Mouse (Mus musculus): Measurements from ENCODE around the gene Apoh. TPM values are rescaled to one million over a fixed set of nuclear protein-coding genes. Genes with fewer than 3 reads are reported as not detected.

Gene Apoh
- total RNA-seq, 2 experiments from 2014 or later, result not detected

DNA sequence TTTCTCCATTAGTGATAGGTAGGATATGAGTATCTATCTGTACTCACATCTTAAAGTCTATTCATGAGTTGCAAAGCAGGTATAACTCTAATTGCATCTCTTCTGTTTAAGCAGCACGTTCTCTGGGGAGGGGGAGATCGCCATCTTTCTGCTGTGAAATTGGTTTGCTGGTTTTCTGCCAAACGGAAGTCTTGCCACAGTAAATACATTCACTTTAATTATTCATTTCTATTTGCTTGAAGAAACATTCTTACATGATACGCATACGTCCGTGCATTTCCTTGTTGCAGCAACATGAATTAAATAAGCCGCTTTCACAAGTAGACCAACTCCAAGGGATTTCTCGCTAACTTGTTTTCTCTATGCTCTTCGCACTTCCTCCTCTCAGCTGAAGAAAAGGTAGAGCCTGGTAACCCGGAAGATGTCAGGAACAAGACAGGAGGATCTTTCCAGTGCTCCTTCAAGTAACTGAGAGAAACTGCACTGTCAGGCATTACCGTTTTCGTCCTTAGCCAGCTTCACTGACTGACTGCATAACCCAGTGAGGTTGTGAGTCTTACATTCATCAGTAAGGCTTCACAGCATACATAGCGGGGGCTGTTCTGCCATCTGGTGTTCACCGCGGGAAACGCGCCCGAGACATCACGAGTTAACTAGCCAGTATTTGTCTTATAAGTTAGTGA lies 34.7 kb downstream of the Apoh start:
- peak; percentile 99 for ATAC-seq (replicated peaks; ENCODE audit: poor library complexity)

DNA sequence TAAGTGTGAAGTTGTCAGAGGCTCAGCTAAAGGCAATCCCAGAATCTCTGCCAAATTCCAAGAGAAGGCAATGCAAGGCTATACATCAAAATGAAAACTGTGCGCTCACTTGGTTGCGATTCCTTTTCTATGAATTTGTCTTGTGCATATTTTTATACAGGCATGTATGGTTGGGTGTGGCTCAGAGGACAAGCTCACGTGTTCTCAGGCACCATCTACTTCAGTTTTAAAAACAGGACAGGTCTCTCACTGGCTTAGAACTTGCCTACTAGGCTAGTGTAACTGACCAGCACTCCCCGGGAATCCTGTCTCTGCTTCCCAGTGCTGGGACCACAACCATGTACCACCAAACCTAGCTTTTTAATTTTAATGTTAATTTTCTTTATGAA lies 35.2 kb downstream of the Apoh start:
- 0 out of 2 replicates have a peak, but pooled peaks have one; percentile 5 for ATAC-seq (replicated peaks; ENCODE audit: poor library complexity)

DNA sequence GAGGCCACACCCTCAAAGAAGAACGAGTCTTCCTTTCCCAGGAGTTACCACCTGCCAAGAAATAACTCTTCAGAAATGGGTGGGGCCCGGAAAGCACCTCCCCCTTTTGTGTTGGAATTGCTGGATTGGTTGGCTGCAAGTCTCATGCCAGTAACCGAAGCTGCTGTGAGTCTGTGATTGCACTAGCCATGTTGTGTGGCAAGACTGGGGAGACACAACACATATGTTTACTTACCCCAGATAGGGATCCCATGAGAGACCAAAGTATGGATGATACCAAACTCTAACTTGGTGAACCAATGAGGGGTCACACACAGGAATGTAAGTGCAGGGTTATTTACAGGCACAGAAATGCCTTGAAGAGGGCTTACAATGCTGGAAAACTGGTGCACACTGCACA lies 39.5 kb downstream of the Apoh start:
- ATAC-seq (replicated peaks; ENCODE audit: poor library complexity), result no peak

DNA sequence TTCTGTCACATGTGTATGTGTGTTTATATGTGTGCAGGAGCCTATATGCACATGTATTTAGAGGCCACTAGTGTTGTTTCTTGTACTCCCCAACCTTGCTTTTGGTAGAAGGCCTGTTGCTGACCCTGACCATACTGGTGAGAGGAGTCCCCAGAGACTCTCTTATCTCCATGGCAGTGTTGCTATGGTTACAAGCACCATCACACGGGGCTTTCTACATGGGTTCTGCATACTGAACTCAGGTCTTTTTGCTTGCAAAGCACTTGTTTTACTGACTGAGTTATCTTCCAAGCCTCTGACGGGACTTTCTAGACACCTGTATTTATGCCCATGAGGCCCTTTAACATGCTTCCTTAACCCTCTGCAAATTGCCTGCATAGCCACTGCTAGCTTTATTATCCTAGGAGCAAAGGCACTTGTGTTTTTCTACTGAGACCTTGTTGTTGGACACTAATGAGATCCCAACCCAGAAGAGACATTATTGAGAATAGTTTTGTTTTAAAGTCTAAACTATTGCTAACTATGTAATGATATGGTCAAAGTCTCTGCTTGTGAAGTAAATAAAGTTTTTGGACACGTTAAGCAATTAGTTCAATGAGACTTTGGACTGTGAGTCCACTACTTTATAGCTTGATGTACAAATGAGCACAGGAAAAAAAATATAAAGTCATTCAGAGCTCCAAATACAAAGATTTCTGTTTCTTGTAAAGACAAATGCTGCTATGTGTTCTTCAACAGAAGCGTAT lies 41.9 kb downstream of the Apoh start:
- ATAC-seq (replicated peaks; ENCODE audit: poor library complexity), result no peak

DNA sequence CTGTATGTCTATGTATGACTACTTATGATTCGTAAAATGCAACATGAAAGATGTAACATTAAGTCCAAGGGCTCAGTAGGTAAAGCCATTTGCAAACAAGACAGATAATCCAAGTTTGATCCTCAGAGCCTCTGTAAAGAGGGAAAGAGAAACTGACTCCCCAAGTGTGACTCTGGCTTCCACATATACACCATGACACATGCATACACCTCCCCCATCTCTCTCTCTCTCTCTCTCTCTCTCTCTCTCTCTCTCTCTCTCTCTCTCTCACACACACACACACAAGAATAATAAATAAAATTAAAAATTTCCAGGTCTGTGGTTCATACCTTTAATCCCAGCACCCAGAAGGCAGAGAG lies 42.5 kb downstream of the Apoh start:
- ATAC-seq (replicated peaks; ENCODE audit: poor library complexity), result no peak

DNA sequence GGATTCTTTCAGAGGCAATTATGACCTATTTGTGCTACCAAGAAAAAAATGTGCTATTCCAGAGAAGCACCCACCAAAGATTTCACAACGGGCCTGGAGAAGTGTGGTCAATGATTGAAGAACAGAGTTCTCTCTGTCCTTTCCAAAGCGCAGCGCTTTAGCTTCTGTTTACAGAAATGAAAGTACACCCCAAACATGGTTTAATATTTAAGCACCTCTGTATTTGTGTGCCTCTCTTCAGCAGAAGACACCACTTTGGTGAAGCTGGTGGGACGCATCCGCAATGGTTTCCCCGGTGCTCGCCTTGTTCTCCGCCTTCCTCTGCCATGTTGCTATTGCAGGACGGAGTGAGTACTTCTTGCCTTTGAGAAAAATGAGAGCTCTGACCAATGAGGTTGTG lies 51.9 kb downstream of the Apoh start:
- ATAC-seq (replicated peaks; ENCODE audit: poor library complexity), result no peak

DNA sequence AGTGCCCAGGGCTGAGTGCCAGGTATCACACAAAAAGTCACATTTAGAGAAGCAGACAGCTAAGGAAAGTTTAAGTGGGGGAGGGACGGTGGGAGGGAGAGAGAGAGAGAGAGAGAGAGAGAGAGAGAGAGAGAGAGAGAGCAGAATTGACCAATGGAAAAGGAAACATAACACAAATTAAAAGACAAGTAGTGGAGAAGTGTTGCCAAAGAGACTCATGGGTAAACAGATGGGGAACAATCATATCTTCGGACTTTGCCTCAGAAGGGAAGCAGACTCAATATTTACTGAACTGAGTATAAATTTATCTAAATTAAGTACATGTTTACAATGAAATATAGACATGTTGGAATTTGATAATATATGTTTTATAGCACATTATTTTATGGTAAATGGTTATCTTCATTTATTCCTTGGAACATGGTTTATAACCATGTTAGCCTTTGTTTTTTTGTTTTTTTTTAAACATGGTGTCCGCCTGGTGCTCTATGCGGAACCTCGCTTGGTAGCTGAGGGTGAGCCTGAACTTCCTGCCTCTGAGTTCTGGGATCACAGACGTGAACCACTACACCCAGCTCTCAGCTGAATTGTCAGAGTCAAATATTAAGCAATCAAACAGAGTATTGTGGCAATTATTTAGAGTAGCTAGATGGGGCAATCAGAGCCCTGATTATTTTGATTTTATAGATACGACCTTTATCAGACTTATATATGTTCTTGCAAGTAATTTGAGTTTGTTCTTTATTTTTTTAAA lies 53.1 kb downstream of the Apoh start:
- no peak for ATAC-seq (replicated peaks; ENCODE audit: poor library complexity)

DNA sequence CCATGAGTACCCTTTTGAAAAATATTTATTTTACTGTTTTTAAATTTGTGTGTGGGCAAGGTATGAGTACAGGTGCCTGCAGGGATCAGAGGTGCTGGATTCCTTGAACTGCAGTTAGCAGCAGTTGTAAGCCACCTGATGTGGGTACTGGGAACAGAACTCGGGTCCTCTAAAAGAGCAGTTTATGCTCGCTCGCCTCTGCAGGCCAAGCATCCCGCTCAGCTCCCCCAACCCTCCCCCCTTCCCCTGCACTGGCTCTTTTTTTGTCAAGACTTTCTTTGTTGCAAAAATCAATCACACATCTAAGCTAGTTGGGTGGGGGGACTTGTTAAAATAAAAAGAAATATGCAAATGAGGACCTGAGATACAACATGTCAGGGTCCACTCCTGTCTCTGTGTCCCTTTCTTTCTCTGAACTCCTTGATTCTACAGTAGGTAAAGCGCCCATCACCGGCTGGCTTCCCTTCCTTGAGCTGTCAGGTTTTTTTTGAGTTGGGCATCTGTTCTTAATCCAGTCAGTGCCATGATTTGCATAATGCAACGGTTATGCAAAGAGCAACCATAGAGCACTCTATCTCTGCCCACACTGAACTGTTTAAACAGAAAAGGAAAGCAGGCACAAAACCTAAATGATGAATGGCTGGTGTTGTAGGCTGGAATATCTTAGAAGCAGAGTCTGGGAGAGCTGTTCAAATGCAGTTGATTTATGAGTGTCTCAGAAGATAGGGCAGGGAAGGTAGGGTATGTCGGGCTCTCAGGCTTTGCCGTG lies 66.9 kb downstream of the Apoh start:
- ATAC-seq (replicated peaks; ENCODE audit: poor library complexity), result no peak

DNA sequence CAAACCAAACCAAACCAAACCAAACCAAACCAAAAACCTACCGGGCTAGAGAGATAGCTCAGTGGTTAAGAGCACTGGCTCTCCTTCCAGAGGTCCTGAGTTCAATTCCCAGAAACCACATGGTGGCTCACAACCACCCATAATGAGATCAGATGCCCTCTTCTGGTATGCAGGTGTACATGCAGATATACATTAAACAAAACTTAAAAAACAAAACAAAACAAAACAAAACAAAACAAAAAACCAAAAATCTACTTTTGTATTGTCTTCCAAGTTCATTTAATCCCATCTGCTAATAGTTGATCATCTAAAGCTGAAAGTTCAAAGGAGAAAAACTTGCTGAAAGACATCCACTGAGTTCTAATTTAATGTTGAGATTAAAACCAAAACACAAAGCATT lies 73.2 kb downstream of the Apoh start:
- no peak for ATAC-seq (replicated peaks; ENCODE audit: poor library complexity)

DNA sequence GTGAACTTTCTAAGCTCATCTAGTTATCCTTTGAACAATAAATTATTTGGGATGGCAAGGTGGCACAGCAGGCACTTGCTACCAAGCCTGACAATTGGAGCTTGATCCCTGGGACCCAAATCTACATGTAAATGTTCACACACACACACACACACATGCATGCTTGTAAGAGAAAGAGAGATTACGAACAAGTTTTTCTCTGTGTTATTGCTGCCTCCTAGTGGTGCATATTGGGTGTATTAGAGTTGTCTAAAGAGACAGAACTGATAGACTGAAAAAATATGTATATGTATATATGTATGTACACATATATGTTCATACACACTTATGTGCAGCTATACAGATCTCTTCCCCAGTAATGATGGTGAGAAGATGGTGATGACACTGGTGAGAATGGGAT lies 75.4 kb downstream of the Apoh start:
- ATAC-seq (replicated peaks; ENCODE audit: poor library complexity), result peak; percentile 73

DNA sequence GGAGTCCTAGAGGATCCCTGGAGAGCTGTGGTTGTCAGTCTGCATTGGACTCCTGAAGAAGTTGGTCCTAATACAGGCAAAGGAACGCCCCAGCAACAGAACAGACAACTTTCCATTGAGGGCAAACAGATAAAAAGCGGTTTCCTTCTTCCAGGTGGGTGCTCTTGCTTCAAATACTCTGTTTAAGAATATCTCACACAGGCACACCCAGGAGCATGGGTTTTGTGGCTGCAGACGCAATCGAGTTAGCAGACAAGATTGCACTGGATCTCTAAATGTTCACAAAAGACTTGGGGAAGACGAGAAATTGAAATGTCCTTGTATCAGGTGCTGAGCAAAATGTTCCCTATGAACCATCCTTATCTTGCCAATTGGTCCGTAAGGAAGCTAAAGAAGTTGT lies 76.1 kb downstream of the Apoh start:
- no peak for ATAC-seq (replicated peaks; ENCODE audit: poor library complexity)

DNA sequence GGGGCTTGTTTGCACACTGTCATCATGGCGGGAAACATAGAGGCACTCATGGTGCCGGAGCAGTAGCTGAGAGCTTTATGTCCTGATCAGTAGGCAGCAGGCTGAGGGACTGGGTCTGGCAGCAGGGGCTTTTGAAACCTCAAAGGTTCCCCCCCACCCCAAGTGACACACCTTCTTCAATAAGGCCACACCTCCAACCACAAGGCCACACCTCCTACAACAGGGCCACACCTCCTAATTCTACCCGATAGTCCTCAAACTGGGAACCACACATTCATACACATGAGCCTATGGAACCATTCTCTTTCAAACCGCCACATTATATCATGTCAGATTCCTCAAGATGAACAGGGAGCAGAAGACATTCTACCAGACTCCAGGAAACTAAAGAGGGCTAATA lies 77.6 kb downstream of the Apoh start:
- no peak for ATAC-seq (replicated peaks; ENCODE audit: poor library complexity)

DNA sequence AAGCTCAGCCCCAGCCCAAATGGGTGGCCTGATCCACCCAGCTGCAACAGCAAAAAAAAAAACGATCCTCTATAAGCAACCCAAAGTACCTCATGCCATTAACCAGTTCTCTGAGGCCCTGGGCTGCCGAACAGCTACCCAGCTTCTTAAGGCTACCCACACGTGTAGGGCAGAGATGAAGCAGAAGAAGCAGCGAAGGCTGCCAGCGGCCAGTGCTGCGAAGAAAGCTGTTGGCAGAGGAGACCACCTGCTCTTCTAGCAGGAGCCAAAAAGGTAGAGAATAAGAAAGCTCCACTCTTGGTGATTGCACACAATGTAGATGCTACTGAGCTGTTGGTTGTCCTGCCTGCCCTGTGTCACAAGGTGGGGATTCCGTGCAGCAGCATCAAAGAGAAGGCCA lies 80.1 kb downstream of the Apoh start:
- ATAC-seq (replicated peaks; ENCODE audit: poor library complexity), result no peak

DNA sequence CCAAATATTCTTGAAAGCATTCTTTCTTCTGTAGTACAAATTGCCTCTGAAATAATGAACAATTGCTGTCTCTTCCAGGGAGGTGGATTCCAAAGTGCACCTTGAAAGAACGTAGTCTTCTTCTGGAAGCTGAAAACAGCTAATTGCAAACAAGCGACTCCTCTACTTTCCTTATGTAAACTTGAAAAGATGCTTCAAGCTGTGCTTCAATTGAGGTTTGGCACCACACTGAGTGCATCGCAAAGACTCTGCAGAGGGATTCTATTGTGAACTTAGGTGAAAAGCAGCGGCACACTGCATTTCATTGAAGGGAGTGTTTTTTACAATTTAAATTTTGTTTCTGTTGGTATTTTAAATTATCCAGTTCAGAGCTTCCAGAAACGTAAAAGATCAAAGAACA lies 81.0 kb downstream of the Apoh start:
- no peak for ATAC-seq (replicated peaks; ENCODE audit: poor library complexity)

DNA sequence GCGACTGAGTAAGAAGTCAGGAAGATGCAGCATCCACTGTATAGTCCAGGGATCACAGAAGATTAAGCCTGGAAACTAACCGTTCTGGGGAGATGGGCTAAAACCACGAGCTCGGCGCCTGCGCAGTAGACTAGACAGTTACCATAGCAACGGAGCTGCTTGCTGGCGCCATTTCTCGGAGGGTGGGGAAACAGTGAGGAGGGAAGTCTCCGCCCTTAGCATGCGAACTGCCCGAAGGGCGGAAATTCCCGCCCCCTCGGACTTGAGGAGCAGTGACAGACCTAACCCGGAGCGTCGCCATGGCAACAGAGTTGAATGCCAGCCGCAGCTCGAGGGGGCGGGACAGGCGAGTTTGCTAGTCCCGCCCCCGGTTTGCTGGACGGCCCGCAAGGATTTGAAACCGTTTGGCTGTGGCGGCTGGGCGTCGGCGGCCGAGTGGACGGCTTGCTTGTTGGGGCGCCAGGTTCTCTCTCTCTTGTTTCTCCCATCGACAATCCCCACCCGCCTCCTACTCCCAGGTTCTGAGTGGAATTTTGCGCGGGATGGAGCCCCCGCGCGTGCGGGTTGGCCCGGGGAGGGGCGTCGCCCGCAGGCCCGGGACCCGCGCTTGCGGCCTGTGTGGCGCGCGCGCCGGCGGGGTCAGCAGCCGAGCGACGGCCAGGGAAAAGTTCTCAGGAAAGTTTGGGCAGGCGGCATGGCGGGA lies 81.9 kb downstream of the Apoh start, which contains the start of gene Cep112:
Cep112 (plus strand) TSS at position 304 of the 703 bp plus-strand sequence.
- peak; percentile 99 for ATAC-seq (replicated peaks; ENCODE audit: poor library complexity)

DNA sequence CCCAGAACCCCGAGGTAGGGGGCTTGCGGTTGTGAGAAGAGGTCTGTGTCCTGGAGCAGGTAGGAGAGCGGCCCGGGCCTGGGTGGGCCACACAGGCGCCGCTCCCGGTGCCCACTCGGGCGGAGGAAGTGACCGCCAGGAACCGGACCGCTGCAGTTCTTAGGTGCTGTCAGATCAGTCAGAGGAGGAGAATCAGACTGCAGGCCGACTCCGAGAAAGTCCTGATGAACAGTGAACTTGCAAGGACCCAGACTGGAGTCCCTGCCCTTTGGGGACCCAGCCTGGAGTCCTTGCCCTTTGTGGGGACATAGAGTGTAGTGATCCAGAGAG lies 82.4 kb downstream of the Apoh start:
- ATAC-seq (replicated peaks; ENCODE audit: poor library complexity), result no peak

DNA sequence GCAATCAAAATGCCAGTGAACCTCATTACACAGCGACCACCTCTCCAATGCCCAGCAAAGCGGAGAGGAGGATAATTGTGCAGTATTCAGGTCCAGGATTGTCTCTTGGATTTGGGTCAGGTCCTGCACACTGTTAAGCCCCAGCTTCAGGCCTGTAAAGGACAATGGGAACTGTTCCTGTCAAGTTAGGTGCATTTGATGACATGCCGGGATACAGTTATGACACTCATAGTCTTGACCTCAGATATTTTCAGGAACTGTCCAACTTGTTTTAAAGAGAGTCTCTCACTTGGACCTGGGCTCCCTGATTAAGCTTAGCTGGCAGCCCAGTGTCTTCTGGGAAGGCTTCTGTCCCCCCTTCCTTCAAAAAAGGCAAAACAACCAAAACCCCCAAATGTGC lies 82.9 kb downstream of the Apoh start:
- ATAC-seq (replicated peaks; ENCODE audit: poor library complexity), result no peak

DNA sequence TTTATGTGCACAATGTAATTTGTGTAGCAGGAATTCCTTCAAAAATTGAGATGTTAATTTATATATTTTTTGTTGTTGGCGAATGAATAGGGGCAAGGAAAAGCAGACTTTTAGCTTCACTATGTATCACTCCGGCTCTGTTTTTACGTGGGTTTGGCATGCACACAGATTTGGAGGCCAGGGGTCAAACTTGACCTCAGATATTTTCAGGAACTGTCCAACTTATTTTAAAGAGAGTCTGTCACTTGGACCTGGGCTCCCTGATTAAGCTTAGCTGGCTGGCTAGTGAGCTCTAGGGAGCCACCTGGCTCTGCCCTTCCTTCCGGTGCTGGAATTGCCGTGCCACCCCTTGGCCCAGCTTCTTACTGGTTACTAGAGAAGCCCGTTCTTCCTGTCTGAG lies 84.0 kb downstream of the Apoh start:
- ATAC-seq (replicated peaks; ENCODE audit: poor library complexity), result no peak

DNA sequence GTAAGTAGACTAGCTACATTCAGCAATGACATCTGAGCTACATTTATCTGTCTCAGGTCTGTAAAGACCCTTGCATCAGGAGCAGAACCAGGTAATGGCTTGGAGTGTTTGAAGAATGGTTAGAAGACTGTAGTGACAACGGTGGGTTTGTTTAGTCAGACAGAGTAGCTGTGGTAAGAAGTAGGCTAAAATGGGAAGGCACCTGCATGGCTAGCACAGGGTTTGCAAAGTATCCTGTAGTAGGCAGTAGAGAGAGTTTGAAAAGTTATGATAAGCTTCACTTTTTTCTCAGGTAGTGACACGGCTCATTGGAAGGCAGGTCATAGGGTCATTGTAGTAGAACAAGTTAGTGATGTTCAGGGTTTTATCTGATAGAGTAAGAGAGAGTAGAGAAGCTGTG lies 85.9 kb downstream of the Apoh start:
- ATAC-seq (replicated peaks; ENCODE audit: poor library complexity), result no peak

DNA sequence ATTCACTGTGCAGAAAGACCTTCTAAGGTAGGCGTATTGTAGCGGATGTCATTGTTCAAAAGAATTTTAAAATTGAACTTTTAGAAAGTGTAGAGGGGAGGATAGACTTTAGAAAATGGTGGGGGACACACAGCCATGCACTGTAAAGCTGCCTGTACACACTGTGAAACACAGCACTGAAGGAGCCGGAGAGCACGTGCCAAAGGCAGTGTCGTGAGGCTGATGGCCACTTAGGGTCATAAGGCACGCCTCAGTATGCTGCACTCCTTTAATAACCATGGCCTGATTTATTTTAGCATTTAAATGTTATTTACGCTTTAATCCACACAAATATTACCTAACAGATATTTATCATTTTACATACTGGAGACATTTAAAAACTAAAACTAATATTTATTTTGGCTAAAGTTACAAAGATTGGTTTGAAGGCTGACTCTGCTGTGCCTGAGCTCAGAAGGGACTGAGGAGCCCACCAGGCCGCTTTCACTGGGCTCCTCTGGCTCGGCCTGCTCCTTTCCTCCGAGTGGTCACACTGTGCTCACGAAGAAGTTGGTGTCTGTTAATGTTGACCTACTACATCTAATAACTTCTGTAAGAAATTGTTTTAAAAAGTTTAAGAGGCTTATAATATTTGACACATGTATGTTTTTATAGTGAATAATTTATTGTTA lies 100.9 kb downstream of the Apoh start:
- ATAC-seq (replicated peaks; ENCODE audit: poor library complexity), result no peak

All from megakaryocyte progenitor cell, adult 5-6 weeks (primary cell).